Mouse (Mus musculus) cerebellum, adult 11-12 months (tissue): ENCODE results near the gene Kremen1.

Experiments used
- DNase-seq: peaks from one replicate; pipeline ENCODE4 v3.0.0; 2022

Gene Kremen1

DNA sequence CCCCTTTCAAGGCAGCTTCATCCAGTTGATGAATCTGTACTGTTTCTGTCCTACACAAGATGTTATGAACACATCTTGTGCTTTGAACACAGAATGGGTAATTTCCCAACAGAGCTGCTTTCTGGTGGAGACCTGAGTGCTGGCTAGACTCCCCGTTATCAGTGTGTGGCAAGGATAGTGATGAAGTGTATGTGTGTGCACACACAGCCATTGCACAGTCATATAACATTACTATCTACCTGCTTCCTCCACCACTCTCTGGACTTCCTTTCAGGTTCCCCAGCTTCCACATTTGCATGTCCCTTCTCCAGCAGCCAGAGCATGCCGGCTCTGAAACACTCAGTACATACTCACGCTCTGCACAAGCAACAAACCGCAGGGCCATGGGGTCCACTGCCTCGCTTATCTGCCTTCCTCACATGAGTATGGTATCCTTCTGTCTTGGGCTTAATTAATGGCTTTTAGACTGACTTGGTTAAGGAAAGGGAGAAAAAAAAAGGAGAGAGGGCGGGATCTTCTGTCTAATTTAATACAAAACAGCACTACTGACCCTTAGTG lies 46.8 kb downstream of the Kremen1 start:
- DNase-seq = no peak

- DNase-seq = no peak
These were observed 58.3 kb downstream of the Kremen1 start for GRCm38 (mm10) chr11:5203054-5203453.

DNA sequence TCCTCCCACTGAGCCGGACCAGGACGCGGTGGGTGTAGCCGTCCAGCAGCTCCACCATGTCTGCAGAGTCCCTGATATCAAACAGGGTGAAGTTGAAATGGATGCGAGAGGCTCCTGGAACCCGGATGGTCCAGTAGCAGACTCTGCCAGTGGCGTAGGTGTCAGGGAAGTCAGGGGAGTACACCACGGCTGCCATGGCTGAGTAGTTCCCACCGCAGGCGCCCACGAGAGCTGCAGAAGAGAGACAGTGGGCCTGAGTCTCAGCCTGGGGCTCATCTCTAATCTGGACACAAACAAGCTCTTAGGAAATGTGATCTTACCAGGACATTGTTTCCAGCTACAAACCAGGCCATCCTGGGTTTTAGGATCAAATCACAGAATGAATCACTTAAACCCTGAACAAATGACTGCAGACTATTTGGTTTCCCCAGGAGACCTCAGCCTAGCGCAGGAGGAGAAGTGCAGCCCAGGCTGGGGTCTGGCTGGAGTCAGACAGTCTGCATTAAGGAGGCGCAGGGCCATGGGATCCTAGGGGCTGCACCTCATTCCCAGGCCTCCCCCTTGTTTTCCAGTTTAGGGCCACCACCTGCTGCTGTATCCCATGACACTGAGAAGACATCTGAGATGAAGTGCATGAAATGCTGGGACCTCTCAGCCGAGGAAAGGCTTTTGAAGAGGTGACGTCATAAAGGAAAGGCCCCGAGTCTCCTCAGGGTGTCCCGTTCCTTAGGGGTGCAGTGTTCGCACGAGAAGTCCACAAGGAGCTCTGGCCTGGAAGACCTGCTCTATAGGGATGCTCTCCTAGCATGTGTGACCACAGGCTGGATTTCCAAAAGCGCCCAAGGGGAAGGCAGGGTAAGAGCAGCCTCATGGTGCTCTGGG lies 59.3 kb downstream of the Kremen1 start:
- DNase-seq = no peak

DNA sequence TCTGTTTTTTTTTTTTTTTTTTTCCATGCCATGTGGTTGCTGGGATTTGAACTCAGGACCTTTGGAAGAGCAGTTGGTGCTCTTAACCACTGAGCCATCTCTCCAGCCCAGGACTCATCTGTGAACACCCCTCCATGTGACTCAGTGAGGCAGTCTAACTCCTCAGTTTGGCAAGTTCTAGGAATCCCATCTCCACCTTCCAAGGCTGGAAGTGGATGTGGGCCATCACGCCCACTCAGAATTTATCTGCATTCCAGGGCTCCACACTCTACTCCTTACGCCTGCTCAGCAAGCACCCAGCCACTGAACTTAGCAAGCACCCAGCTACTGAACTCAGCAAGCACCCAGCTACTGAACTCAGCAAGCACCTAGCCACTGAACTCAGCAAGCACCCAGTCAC lies 61.5 kb downstream of the Kremen1 start:
- DNase-seq = no peak

- no peak for DNase-seq
These were observed 64.3 kb downstream of the Kremen1 start for GRCm38 (mm10) chr11:5197068-5197467.

DNA sequence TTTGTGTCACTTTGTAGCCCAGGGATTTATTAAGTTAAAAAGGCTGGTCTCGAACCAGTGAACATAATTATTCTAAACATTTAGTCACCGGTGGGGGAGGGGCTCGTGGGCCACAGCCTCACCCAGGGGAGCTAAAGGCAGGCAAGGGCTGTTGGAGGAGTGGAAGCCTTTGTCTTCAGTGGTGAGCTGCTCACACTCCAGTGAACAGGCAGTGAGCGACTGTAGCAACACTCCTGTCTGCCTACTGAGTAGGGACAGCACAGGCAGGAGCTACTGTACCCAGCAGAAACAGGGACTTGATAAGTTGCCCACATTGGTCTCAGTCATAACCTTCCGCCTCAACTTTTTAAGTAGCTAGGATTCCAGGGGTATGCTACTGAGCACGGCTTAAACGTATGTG lies 64.8 kb downstream of the Kremen1 start:
- DNase-seq = no peak

DNA sequence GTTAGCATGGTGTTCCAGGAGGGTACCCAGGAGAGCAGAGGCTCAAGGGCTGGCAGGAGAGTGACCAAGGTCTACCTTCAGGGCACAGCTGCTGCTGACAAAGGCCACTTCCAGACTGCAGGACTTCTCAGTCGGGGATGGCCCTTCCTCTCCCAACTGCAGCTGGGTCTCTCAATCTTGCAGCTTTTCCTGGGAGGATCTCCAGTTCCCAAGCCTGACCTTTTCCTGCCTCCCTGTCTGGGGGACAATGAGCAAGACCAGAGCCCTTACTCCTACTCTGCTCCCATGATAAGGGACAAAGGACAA lies 67.8 kb downstream of the Kremen1 start:
- no peak for DNase-seq

DNA sequence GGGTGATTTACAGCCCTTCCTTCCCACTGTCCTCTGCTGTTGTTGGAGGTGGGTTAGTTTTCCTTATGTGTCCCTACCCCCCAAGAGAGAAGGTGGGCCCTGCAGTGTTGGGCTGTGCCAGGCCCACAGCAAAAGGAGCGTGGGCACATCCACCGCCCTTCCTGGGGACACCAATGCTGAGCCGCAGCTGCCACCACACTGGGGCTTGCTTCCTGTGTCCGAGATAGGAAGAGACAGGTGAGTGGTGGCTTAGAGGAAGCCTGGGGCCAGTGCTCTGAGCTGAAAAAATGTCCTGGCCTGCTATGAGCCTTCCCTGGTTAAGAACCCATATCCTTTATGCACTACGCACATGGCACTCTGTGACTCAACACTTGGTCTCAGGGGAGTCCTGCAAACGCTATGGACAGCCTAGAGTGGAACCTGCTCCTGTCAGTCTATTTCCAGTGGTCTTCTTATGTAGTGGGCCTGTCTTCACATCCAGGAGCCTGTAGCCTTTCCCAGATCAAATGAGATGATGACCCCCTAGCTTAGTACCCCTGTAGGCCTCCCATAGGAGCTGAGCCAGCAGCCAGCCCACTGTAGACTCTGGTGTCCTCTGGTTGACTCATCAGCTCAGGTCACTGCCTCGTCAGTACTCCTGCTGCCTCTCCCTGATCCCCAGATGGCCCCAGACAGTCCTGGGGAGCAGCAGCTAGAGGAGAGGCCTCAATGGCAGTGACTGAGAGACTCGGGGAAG lies 68.3 kb downstream of the Kremen1 start:
- DNase-seq = no peak

DNA sequence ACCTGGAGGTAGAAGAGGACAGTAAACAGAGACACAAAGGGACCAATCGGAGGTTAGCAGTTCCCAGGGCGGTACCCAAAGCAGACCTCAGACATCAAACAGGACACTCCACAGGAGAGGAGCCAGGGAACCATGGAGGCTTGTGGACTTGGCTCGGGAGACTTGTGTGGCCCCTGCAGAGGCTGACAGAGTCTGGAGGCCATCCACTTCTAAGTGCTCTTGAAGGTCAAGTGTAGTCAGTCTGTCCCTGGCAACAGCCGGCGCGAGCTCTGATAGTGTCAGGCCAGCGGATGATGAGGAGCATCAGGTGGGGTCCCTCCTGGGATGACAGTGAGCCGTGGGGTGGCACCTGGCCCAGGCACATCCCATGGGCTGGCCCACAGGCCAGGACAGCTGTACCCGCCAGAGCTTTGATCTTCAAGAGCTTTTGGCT lies 69.3 kb downstream of the Kremen1 start:
- no peak for DNase-seq

DNA sequence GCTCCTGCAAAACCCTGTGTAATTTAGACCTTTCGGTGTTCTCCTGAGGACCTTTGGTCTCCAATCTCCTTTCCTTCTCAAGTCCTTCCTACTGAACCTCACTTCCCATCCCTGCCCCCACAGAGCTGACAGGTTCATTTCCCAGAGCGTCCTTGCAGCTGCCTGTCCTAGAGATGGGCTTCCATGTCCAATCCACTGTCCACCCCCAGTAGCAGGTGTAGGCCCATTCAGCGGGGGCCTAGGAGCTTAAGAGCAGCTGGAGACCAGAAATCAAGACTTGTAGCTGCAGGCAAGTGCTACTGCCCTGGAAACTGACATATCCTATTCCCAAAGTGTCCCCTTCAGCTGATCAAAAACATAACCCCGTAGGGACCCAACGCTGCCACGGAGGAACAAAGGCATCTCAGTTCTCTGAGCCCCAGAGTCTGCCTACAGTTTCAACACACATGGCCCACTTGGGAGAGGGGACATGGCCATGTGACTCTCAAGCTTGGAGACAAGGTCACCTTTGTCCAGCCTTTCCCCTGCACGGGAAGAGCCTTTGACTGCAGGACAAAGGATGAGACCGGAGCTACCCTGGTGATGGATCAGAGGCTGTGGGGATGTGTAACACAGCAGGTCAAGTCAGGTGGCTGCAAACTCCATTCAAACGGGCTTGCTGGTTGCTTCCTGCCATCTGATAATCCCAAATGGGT lies 72.0 kb downstream of the Kremen1 start:
- no peak for DNase-seq

GRCm38 (mm10) chr11:5188170-5188569 lies 73.2 kb downstream of the Kremen1 start:
- DNase-seq = no peak

GRCm38 (mm10) chr11:5184832-5185231 lies 76.5 kb downstream of the Kremen1 start:
- DNase-seq = no peak

DNA sequence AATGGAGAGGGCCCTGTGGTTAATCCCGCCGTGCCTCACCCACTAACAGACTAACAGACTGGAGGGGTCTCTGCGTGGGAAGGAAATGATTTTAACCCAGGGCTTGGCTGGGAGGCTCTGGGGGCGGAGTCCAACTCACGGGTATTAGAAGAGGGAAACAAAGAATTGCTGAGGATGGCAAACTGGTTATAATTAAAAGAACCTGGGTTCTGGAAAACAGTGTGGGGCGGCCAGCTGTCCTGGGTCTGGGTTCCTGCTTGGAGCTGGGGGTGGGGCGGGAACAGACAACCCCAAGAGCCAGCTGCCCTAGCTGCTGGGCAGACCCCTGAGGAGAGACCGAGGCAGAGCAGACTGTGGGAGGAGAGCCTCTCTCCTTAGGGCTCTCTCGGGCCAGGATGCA lies 77.1 kb downstream of the Kremen1 start:
- no peak for DNase-seq

GRCm38 (mm10) chr11:5182870-5183269 lies 78.5 kb downstream of the Kremen1 start:
- DNase-seq = no peak

DNA sequence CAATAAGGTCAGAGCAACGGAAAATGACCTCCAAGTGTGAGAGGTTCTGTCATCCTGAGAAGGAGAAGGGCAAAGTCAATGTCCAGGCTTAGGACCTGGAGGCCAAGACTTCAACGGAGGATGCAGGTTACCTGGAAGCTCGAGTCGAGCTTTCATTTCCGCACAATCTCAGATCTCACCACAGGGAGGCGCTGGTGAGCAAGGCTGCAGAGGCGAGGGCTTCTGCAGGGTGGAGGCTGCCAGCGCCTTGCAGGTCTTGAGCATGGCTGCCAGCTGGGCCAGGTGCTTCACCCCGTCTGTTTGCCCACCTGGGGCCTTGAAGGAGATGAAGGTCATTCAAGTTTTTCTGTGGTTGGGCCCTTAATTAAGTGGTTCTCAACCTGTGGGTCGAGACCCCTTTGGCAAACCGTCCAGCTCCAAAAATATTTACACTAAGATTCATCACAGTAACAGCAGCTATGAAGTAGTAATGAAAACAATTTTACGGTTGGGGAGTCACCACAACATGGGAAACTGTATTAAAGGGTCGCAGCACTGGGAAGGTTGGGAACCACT lies 79.4 kb downstream of the Kremen1 start:
- peak; percentile 81 for DNase-seq

DNA sequence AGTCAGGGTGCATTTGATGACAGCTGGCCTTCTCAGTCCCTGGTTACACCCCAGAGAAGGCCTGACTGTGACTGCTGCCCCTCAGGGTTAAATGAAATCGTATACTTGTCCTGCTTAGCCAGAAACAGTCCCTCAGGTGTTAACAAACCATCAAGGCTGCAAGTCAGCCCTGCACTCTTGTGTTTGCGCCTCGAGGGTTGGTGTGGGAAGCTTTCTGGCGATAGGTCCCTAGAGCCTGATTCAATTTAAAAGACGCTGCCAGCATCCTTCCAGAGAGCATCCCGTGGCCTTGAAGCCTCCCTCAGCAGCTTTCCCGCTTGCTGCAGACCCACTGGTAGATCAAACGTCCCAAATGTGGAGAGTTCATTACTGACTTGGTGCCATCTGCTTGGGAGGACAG lies 82.0 kb downstream of the Kremen1 start:
- DNase-seq = no peak

DNA sequence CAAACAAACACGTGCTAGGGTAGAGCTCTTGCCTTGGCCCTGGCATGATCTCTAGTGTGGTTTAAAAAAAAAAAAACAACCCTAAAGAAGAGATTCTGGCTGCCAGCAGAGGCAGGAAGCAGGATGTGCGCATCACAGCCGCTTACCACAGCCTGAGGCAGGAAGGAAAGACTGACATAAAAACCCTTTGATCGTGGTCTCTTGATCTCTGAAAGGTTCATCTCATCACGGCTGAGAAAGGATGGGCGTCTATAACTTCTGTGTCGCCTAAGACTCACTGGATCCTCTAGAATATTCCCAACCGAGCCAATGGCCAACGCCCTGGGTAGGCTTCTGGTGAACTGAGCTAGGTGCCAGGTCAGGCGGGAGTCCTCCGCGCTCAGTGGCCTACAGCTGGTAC lies 84.2 kb downstream of the Kremen1 start:
- no peak for DNase-seq

DNA sequence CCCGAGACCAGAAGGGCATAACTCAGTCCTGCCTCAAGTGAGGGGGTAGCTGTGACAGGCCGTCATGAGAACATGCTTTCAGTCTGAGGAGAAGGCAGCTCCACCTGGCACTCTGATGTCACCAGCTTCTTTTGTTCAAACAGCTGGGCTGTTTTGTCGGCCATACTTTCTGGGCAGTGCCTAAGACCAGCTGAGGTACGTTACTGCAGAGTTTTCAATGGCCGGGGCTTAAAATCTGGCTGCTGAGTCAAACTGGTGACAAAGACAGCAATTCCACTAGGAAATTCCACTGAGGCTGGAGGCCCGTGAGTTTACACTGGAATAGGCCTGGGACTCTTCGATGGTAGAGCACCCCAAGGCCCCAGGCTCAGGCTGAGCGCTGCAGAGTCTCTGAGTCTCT lies 84.7 kb downstream of the Kremen1 start:
- DNase-seq = no peak

GRCm38 (mm10) chr11:5175866-5176265 lies 85.5 kb downstream of the Kremen1 start:
- no peak for DNase-seq

DNA sequence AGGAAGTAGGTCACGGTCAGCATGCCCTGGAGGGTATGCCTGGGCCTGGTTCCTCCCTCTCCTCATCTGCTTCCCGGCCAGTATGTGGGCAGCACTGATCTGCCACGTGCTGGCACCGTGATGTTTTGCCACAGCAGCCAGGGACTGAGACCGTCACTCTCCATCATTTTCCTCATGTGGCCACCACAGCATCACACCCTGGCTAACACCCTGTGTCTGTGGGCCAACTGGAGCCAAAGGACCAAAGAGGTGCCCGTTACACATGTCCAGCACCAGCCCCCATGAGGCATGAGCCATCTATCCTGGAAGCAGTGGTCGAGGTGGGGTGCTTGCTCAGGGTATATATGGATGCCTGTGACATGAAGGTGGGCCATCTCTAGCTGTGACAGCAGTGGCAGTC lies 86.2 kb downstream of the Kremen1 start:
- DNase-seq = no peak

DNA sequence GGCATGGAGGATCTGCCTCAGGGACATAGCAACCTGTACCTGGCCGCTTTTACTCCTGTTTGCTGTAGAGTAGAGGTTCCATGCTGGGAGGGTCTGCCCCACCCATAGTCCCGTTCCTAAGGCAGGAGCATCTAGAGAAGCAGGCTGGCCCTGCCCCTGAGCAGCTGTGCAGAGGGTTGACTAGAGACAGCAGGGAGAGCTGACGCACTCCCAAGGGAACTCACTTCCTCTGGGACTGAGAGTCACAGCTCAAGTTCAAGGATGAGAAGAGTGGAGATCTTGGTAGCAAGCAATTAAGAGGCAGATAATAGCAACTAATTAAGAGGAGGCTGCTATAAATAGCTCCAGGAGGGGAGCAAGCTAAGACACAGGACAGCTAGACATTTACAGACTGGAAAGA lies 88.5 kb downstream of the Kremen1 start:
- no peak for DNase-seq

GRCm38 (mm10) chr11:5167311-5167710 lies 94.0 kb downstream of the Kremen1 start:
- DNase-seq = no peak

DNA sequence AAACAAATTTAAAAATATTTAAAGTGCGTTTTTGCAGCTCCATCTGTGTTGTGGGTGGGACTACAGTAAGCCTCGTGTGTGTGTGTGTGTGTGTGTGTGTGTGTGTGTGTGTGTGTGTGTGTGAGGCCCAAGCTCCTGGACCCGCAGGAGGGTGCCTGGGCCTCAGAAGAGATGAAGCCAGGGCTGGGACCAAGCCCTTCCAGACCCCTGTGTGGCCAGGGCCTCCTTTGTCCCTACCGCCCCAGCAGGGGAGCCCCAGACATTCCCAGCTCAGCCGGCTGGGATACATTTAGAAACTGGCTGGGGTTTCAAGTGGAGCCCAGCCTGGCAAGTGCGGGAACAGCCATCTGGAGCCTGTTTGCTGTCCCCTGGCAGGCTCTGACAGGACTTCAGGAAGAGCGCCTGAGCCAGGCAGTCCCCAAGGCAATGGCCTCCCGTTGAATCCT lies 95.9 kb downstream of the Kremen1 start:
- peak; percentile 92 for DNase-seq
